Mouse (Mus musculus) liver, embryonic 14.5 days (tissue): ENCODE results near the gene Ubtd1.

Source experiments
- CTCF ChIP-seq: IDR thresholded peaks from 2 replicates; pipeline ENCODE4 v1.5.1; 2016; ENCODE audit warnings: antibody characterized with exemption, low read depth, control low read depth
- EP300 ChIP-seq: IDR thresholded peaks from 2 replicates; pipeline ENCODE4 v1.6.1; 2016; ENCODE audit warnings: antibody characterized with exemption, low read depth

- TF ChIP-seq CTCF (no peak), EP300 (no peak)
Measured at GRCm38 (mm10) chr19:41987206-41987605, 5.6 kb downstream of the Ubtd1 start.
